Mouse (Mus musculus) frontal cortex, postnatal 10 days (tissue): ENCODE measurements around the gene Stmn1.

Source experiments
- DNase-seq, 2 experiments: peaks; one replicate each; pipeline ENCODE4 v3.0.0; 2022; ENCODE audit warnings: low spot score in 2 of 2, mixed read lengths in 1 of 2

Gene Stmn1

GRCm38 (mm10) chr4:134512798-134513197, 44.7 kb downstream of the Stmn1 start:
- peak in 1 of 2 experiments; percentile 58 for DNase-seq

- DNase-seq = no peak
Measured at GRCm38 (mm10) chr4:134514309-134514930, 46.3 kb downstream of the Stmn1 start.

GRCm38 (mm10) chr4:134515614-134516013, 47.5 kb downstream of the Stmn1 start:
- no peak for DNase-seq

- DNase-seq = no peak
Measured at GRCm38 (mm10) chr4:134516981-134517380, 48.9 kb downstream of the Stmn1 start.

- DNase-seq = no peak
Measured at GRCm38 (mm10) chr4:134517719-134518118, 49.6 kb downstream of the Stmn1 start.

GRCm38 (mm10) chr4:134518541-134518940, 50.4 kb downstream of the Stmn1 start:
- no peak for DNase-seq

- no peak for DNase-seq
Measured at GRCm38 (mm10) chr4:134519281-134519680, 51.2 kb downstream of the Stmn1 start.
